Mouse (Mus musculus): ENCODE measurements around the gene Ccdc162. TPM values are rescaled to one million over a fixed set of nuclear protein-coding genes. Genes with fewer than 3 reads are reported as not detected.

Gene Ccdc162
- polyA plus RNA-seq, 1 experiment from 2014 or later: 1.3 TPM

DNA sequence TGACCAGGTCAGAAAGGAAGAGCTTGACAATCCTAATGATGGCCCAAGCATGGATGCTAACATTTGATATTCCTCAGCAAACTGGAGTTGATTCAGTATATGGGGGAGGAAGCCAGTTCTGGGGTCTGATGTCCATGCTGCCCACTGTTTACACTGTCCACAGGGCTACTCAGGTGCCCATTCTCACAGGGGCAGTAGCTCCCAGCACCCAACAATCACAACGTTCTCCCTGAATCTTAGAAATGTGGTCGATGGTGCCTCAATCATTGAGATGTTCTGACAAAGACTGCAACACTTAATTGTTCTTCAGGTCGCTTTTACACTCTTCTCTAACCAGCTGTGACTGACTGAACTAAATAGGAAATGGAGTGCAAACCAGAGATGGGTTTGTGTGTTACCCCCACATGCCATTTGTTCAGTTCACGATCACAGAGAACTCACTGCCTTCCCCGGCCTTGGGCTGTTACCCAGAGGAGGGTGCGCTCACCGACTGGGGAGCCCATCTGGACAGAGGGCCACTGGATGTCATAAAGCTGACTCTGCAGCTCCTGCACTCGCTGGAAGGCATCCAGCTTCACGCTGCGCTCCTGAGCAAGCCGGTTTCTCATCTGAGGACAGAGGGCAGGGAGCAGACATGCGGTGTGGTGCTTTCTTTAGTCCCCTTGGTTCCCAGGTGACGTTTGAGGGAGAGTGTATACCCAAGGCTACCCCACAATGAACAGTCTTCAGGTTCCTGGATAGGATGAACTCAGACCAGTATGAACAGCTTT, 169.9 kb downstream of the Ccdc162 start:
- 55% methylated on average over 13 of the region's 13 CpGs for WGBS
- Histone ChIP-seq H3K27ac (replicated peaks) (no peak overlapping the region), H3K4me2 (no peak overlapping the region), H3K27me3 (replicated peaks) (no peaks in the 10 kb centered on the region), H3K4me3 (replicated peaks) (no peak overlapping the region), H3K36me3 (no peaks in the 10 kb centered on the region), H3K9ac (replicated peaks) (no peak overlapping the region), H3K9me3 (replicated peaks) (0 out of 2 replicates have a peak, but pooled peaks cover 3% of the 10 kb centered on the region), H3K4me1 (no peaks in the 10 kb centered on the region)
- ATAC-seq (ENCODE audit: low FRiP score): no peak

DNA sequence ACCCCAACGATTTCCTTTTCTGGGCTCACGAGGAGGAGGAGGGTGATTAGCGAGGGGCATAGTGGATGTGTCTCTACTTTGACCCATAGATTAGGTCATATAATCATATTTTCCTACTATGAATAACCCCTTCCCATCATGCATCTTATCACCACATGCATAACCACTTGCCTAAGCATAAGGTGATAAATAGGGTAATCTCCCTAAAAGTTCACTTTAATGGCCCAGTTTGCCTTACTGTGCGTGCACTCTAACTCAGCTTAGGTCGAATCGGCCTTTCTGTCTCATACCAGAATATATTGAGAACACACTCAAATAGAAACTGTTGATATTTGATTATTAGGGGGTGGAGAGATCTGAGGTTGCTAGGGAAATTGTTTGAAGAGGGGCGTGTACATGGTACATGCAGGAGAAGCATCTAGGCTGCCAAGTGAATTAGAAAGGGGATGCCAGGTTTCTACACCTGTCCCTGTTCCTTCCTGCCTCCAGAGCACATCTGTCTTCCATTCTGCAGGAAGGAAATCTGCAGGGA, 171.1 kb downstream of the Ccdc162 start:
- Histone ChIP-seq H3K27ac (replicated peaks) (no peak overlapping the region), H3K27me3 (replicated peaks) (no peaks in the 10 kb centered on the region), H3K4me2 (no peak overlapping the region), H3K9ac (replicated peaks) (no peak overlapping the region), H3K4me1 (no peaks in the 10 kb centered on the region), H3K36me3 (no peaks in the 10 kb centered on the region), H3K4me3 (replicated peaks) (no peak overlapping the region), H3K9me3 (replicated peaks) (0 out of 2 replicates have a peak, but pooled peaks cover 3% of the 10 kb centered on the region)
- no peak for ATAC-seq (ENCODE audit: low FRiP score)
- WGBS: 61% methylated on average over 7 of the region's 7 CpGs

DNA sequence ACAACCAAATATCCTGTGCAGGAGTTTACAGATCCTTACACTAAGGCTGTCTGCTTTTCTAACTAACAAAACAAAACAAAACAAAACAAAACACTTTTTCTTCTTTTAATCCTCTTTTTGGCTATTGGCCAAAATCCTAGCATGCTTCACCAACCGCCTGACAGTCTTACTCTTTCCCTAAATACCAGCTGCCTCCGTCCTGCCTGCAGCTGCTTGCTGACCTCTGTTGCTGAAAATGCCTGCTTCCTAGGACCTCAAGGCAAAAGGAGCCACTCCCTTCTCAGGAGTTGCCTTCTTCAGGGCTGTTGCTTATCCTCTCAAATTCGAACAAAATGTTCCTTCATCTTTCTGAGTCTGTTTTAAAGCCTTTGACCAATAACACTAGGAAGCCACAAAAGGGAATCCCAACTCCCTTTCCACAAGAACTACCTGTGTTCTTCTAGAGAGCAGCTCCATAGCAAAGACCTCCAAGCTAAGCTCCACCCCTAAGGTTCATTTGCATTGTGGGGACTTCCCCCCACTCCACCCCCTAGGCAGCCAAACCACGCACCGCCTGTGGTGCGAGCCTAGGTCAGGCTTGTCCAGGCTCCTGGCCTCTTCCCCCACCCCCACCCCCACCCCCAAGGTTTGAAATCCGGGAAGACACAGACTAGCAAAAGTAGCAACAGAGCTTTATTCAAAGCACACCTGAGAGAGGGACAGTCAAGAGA, 171.8 kb downstream of the Ccdc162 start:
- ATAC-seq (ENCODE audit: low FRiP score): no peak
- no peak overlapping the region for H3K4me3 ChIP-seq (replicated peaks)

DNA sequence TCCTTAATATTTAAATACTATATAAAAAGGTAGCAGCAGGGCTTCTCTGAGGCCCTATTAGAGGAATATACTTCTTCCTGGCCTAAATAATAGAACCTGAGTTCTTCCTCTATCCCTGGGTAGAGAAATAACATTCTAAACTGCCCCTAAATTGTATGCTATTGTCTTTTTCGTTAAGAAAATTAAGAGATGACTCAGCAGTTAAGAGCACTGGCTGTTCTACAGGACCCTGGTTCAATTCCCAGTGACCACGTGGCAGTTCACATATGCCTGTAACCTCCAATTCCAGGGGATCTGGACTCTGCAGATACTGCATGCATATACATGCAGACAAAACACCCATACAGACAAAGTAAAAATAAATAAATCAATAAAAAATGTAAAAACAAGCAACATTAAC, 172.6 kb downstream of the Ccdc162 start:
- Histone ChIP-seq H3K36me3 (peaks cover 4% of the 10 kb centered on the region; the same call in 1 of the 2 replicates), H3K4me2 (no peak overlapping the region), H3K4me1 (no peaks in the 10 kb centered on the region), H3K9ac (replicated peaks) (no peak overlapping the region), H3K27ac (replicated peaks) (no peak overlapping the region), H3K9me3 (replicated peaks) (no peaks in the 10 kb centered on the region), H3K4me3 (replicated peaks) (no peak overlapping the region), H3K27me3 (replicated peaks) (no peaks in the 10 kb centered on the region)
- WGBS: 80% methylated on average over 2 of the region's 2 CpGs
- no peak for ATAC-seq (ENCODE audit: low FRiP score)

More for the DNA sequence above, 171.8 kb downstream of the Ccdc162 start:
- 11% methylated on average over 7 of the region's 7 CpGs for WGBS
- Histone ChIP-seq H3K36me3 (no peaks in the 10 kb centered on the region), H3K4me1 (no peaks in the 10 kb centered on the region), H3K27ac (replicated peaks) (no peak overlapping the region), H3K9me3 (replicated peaks) (0 out of 2 replicates have a peak, but pooled peaks cover 3% of the 10 kb centered on the region), H3K27me3 (replicated peaks) (no peaks in the 10 kb centered on the region), H3K4me2 (no peak overlapping the region), H3K9ac (replicated peaks) (no peak overlapping the region)

DNA sequence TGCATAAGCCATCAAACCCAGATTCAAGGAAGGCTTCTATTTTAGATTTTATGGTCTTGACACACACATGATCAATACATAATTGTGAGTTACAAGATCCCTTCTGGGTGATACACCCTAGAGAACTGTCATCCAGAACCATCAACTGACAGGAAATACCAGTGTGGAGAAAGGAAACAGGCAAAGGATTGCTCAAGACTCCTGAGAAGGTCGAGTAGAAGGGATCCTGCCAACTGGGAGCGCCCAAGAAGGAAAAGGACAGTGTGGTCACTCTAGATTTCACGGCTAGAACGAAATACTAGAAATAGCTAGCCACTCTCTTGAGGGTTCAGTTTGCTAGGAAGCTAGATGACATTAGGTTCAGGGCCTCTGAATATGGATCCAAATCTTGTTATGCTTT, 173.0 kb downstream of the Ccdc162 start:
- no peak overlapping the region for H3K4me3 ChIP-seq (replicated peaks)

DNA sequence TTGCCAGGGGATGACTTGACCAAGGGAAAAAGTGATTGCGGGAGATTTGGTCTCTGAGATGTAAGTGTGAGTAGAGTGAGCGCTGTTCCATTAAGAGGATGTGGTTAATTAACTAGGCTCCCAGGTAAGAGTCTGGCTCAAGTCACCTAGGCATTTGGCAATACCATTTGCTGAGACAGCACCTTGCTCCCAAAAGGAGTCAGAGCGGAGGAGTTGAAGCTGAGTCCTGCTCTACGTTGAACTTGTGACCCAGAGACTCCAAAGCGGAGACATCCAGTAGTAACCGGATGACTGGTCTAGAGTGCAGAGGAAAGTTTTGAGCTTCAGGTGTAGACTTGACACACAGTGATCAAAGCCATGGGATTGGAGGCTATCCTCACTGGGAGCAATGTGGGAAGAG, 174.4 kb downstream of the Ccdc162 start:
- H3K9ac ChIP-seq (replicated peaks): no peak overlapping the region
- 97% methylated on average over 6 of the region's 6 CpGs for WGBS
- H3K9me3 ChIP-seq (replicated peaks): no peaks in the 10 kb centered on the region
- no peaks in the 10 kb centered on the region for H3K4me1 ChIP-seq
- no peak overlapping the region for H3K4me3 ChIP-seq (replicated peaks)
- no peak overlapping the region for H3K4me2 ChIP-seq
- no peak overlapping the region for H3K27ac ChIP-seq (replicated peaks)
- no peak for ATAC-seq (ENCODE audit: low FRiP score)
- peaks cover 7% of the 10 kb centered on the region for H3K36me3 ChIP-seq
- no peaks in the 10 kb centered on the region for H3K27me3 ChIP-seq (replicated peaks)

More for the DNA sequence above, 173.0 kb downstream of the Ccdc162 start:
- H3K4me2 ChIP-seq: no peak overlapping the region
- no peak for ATAC-seq (ENCODE audit: low FRiP score)
- WGBS: 83% methylated on average over 4 of the region's 4 CpGs
- H3K4me1 ChIP-seq: no peaks in the 10 kb centered on the region
- peaks cover 5% of the 10 kb centered on the region; the same call in 1 of the 2 replicates for H3K36me3 ChIP-seq
- H3K9ac ChIP-seq (replicated peaks): no peak overlapping the region
- H3K9me3 ChIP-seq (replicated peaks): no peaks in the 10 kb centered on the region
- H3K27ac ChIP-seq (replicated peaks): no peak overlapping the region
- H3K27me3 ChIP-seq (replicated peaks): no peaks in the 10 kb centered on the region

DNA sequence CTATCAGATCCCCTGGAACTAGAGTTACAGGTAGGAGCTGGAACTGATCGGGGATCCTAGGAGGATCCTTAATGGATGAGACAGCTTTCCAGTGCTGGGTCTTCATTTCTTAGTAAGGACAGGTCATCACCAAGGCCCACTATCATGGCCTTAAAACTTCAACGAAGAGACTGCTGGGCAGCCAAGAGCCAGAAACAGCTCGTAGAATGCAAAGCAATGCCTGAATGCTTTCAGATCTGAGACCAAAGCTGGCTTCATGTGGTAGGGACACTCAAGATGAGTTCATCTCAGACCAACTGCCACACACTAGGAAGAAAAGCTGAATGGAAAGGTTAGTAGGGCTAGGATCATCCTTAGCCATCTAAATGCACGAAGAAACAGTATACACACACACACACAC, 177.4 kb downstream of the Ccdc162 start:
- H3K27me3 ChIP-seq (replicated peaks): no peaks in the 10 kb centered on the region
- no peaks in the 10 kb centered on the region for H3K4me1 ChIP-seq
- no peaks in the 10 kb centered on the region for H3K9me3 ChIP-seq (replicated peaks)
- H3K4me2 ChIP-seq: no peak overlapping the region
- 92% methylated on average over 4 of the region's 4 CpGs for WGBS
- H3K36me3 ChIP-seq: peaks cover 30% of the 10 kb centered on the region
- no peak overlapping the region for H3K4me3 ChIP-seq (replicated peaks)
- ATAC-seq (ENCODE audit: low FRiP score): no peak
- H3K27ac ChIP-seq (replicated peaks): no peak overlapping the region
- no peak overlapping the region for H3K9ac ChIP-seq (replicated peaks)

DNA sequence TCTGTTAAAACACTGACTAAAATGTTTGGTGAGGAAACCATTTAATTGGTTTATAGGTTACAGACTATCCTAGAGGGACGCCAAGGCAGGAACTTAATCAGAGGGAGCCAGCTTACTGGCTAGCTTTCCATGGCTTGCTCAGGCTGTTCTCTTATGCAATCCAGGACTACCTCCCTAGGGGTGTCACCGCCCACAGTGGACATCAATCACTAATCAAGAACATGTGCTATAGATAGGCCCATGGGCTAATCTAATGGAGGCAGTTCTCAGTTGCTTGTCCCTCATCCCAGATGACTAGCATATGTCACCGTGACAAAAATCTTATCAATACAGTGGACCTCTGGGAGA, 178.5 kb downstream of the Ccdc162 start:
- H3K36me3 ChIP-seq: peaks cover 41% of the 10 kb centered on the region
- H3K4me1 ChIP-seq: no peaks in the 10 kb centered on the region
- ATAC-seq (ENCODE audit: low FRiP score): no peak
- no peaks in the 10 kb centered on the region for H3K9me3 ChIP-seq (replicated peaks)
- WGBS: 96% methylated on average over 3 of the region's 3 CpGs
- H3K27me3 ChIP-seq (replicated peaks): no peaks in the 10 kb centered on the region
- no peak overlapping the region for H3K27ac ChIP-seq (replicated peaks)
- no peak overlapping the region for H3K4me3 ChIP-seq (replicated peaks)
- H3K9ac ChIP-seq (replicated peaks): no peak overlapping the region
- H3K4me2 ChIP-seq: no peak overlapping the region

DNA sequence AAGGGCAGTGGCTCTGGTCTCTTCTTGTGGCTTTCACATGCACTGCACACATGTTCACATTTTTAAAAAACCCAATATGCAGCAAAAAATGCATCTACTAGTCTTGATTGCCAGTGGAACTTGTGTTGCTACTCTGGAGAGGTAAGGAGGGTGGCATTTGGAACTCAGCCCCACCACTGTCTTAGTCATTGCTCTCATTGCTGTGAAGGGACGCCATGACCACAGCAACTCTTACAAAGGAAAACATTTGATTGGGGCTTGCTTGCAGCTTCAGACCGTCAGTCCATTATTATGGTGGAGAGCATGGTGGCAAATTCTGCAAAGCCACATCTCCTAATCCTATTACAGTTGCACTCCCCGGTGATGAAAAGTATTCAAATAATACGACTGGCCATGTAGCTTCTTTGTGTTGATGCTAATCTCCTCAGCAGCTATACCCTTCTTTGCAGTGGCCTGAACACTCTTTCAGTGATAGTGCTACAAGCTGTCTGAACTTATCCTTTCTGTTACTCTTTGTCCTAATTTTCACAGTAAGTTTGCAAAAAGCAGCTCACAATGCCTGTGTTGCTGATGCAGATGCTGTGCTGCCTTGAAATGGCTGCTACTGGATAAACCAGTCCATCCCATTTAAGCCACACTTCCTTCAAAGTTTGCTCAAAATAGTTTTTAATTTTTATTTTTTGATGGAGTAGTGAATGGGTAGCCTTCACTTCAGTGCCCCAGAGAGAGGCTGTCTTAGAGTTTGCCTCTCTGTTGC, 179.0 kb downstream of the Ccdc162 start:
- H3K36me3 ChIP-seq: peaks cover 46% of the 10 kb centered on the region
- no peak overlapping the region for H3K9ac ChIP-seq (replicated peaks)
- no peak overlapping the region for H3K4me2 ChIP-seq
- H3K4me1 ChIP-seq: no peaks in the 10 kb centered on the region
- H3K27me3 ChIP-seq (replicated peaks): no peaks in the 10 kb centered on the region
- H3K27ac ChIP-seq (replicated peaks): no peak overlapping the region
- no peaks in the 10 kb centered on the region for H3K9me3 ChIP-seq (replicated peaks)
- 90% methylated on average over 4 of the region's 4 CpGs for WGBS
- H3K4me3 ChIP-seq (replicated peaks): no peak overlapping the region
- ATAC-seq (ENCODE audit: low FRiP score): no peak

DNA sequence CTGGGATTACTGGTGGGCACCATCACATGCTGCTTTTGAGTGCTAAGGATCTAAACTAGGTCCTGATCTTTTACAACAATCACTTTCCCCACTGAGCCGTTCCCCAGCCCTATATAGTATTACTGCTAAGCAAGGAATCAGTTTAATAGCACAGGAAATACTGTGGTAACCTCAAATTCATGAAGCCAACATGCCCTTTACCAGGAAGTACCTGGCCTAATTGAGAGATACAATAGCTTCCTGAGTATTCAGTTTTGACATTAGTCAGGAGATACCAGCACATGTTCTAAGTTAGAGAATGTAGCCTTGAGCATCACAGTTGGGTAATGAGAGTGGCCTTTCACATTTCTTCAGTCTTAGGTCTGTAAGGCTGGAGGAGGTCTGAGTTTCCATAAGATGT, 179.7 kb downstream of the Ccdc162 start:
- WGBS: 97% methylated on average over 1 of the region's 1 CpGs
- Histone ChIP-seq H3K27me3 (replicated peaks) (no peaks in the 10 kb centered on the region), H3K9ac (replicated peaks) (no peak overlapping the region), H3K27ac (replicated peaks) (no peak overlapping the region), H3K4me3 (replicated peaks) (no peak overlapping the region), H3K9me3 (replicated peaks) (no peaks in the 10 kb centered on the region), H3K4me1 (no peaks in the 10 kb centered on the region), H3K36me3 (peaks cover 46% of the 10 kb centered on the region), H3K4me2 (no peak overlapping the region)
- no peak for ATAC-seq (ENCODE audit: low FRiP score)

DNA sequence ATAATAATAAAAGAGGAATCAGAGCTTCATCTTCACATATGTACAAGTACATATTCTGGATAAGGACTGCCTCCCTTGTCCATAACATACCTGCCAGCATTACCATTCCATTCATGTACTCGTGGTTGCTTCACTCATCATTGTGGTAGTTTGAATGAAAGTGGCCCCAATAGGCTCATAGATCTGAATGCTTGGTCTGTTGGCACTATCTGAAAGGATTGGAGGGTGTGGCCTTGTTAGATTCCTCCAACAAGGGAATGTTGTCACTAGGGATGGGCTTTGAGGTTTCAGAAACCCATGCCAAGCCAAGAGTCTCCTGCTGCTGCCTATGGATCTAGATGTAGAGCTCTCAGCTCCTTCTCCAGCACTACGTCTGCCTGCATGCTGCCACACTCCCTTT, 180.4 kb downstream of the Ccdc162 start:
- no peak overlapping the region for H3K4me3 ChIP-seq (replicated peaks)
- H3K4me1 ChIP-seq: no peaks in the 10 kb centered on the region
- ATAC-seq (ENCODE audit: low FRiP score): no peak
- peaks cover 50% of the 10 kb centered on the region for H3K36me3 ChIP-seq
- H3K27ac ChIP-seq (replicated peaks): no peak overlapping the region
- H3K9ac ChIP-seq (replicated peaks): no peak overlapping the region
- no peak overlapping the region for H3K4me2 ChIP-seq
- no peaks in the 10 kb centered on the region for H3K9me3 ChIP-seq (replicated peaks)
- no peaks in the 10 kb centered on the region for H3K27me3 ChIP-seq (replicated peaks)
- WGBS: 84% methylated on average over 2 of the region's 2 CpGs

Measured in neural tube, embryonic 15.5 days (tissue).